Mouse (Mus musculus): Measurements from ENCODE around the gene Zswim1.

- TF ChIP-seq CTCF (IDR thresholded peaks at IDR 0.05; ENCODE audit: borderline replicate concordance, extremely low read depth, insufficient read depth, insufficient read length) (no peak), POLR2A (IDR thresholded peaks at IDR 0.05; ENCODE audit: borderline replicate concordance, extremely low read depth, insufficient read depth, insufficient read length, poor library complexity, severe bottlenecking) (no peak)
Measured at GRCm38 (mm10) chr2:164792400-164793190, 29.9 kb upstream of the Zswim1 start.
